Mouse (Mus musculus) bone marrow macrophage, adult 2 months (primary cell): ENCODE data around the gene Bnipl.
A peak's percentile ranks its signal among the peaks of the same experiment; 100 is the strongest.

ENCODE experiments used
- CTCF ChIP-seq: IDR thresholded peaks from 2 replicates; pipeline ENCODE4 v1.5.1; 2012; ENCODE audit warnings: low read depth, mild to moderate bottlenecking, low read length, moderate library complexity
- POLR2A ChIP-seq: IDR thresholded peaks from 2 replicates; pipeline ENCODE4 v1.6.1; 2012; ENCODE audit warnings: mild to moderate bottlenecking, low read depth, low read length, borderline replicate concordance

GRCm38 (mm10) chr3:95263089-95263739, 12.2 kb upstream of the Bnipl start:
- no peak for TF ChIP-seq POLR2A
- peak; percentile 75 for TF ChIP-seq CTCF
